Mouse (Mus musculus) small intestine, adult 2 months (tissue): Measurements from ENCODE around the gene Stxbp3.

Experiments
- CTCF ChIP-seq: fragments of 200-500 bp; IDR thresholded peaks from 2 replicates; pipeline ENCODE4 v1.5.1; 2012; ENCODE audit warnings: low read depth, mild to moderate bottlenecking, control low read depth, inconsistent platforms, low read length, moderate library complexity, mixed read lengths; ENCODE audit not compliant: insufficient replicate concordance, insufficient read length; ENCODE audit errors: extremely low read depth
- POLR2A ChIP-seq: fragments of 200-500 bp; IDR thresholded peaks from 2 replicates; pipeline ENCODE4 v1.6.1; 2012; ENCODE audit warnings: low read depth, mild to moderate bottlenecking, control low read depth, inconsistent platforms, low read length, moderate library complexity

- TF ChIP-seq CTCF (no peak), POLR2A (no peak)
These were observed 3.7 kb upstream of the Stxbp3 start for GRCm38 (mm10) chr3:108844026-108844425.
